Mouse (Mus musculus) CH12.LX (cell line): ENCODE data around the gene Tdrd7. TPM values are rescaled to one million over a fixed set of nuclear protein-coding genes. Genes with fewer than 3 reads are reported as not detected.

Source experiments
- DNase-seq: peaks from one replicate; pipeline ENCODE4 v3.0.0-alpha.2; 2013; ENCODE audit errors: extremely low read depth
- H3K27ac ChIP-seq: 2 replicates; pipeline ENCODE4 v1.5.1; 2012; ENCODE audit warnings: low read depth, mild to moderate bottlenecking, control low read depth, moderate library complexity; ENCODE audit not compliant: insufficient read depth
- H3K27me3 ChIP-seq: replicated peaks from 2 replicates; pipeline ENCODE3; 2012; ENCODE audit warnings: inconsistent platforms
- H3K36me3 ChIP-seq, 2 experiments: replicated peaks in 1 of 2; 2 replicates each; pipeline versions ENCODE3 to v1.6.1; 2012; ENCODE audit warnings: inconsistent platforms in 1 of 2, low read length in 1 of 2, mild to moderate bottlenecking in 1 of 2, mixed read lengths in 1 of 2, moderate library complexity in 1 of 2; ENCODE audit not compliant: control insufficient read depth in 1 of 2, insufficient read depth in 1 of 2
- H3K4me1 ChIP-seq, 2 experiments: 2 replicates each; pipeline ENCODE4 v1.6.1; 2012; ENCODE audit warnings: inconsistent platforms in 1 of 2, moderate library complexity in 1 of 2; ENCODE audit not compliant: insufficient read depth in 2 of 2, control insufficient read depth in 1 of 2
- H3K4me2 ChIP-seq: 2 replicates; pipeline ENCODE4 v1.6.1; 2012; ENCODE audit warnings: low read depth, mild to moderate bottlenecking, control low read depth; ENCODE audit not compliant: poor library complexity, insufficient read depth, severe bottlenecking
- H3K4me3 ChIP-seq, 3 experiments: fragments of 150-350 bp in 1 of 3; sonication (generic) in 1 of 3; replicated peaks in 1 of 3; 2 replicates each; pipeline versions ENCODE3 to v1.5.1; 2011 to 2012; ENCODE audit warnings: low read depth in 2 of 3, low read length in 2 of 3, mild to moderate bottlenecking in 2 of 3, moderate library complexity in 2 of 3, control low read depth in 1 of 3, improper control_type of control experiment in 1 of 3, inconsistent platforms in 1 of 3, mixed read lengths in 1 of 3; ENCODE audit not compliant: poor library complexity in 1 of 3
- H3K79me2 ChIP-seq: replicated peaks from 2 replicates; pipeline ENCODE4 v1.6.1; 2012; ENCODE audit warnings: mild to moderate bottlenecking, moderate library complexity; ENCODE audit not compliant: control insufficient read depth, poor library complexity, insufficient read depth, severe bottlenecking; ENCODE audit errors: extremely low read depth
- H3K9ac ChIP-seq: 2 replicates; pipeline ENCODE4 v1.6.1; 2012; ENCODE audit warnings: low read depth, mild to moderate bottlenecking, control low read depth, moderate library complexity; ENCODE audit not compliant: insufficient read depth
- H3K9me3 ChIP-seq: replicated peaks from 2 replicates; pipeline ENCODE3; 2012; ENCODE audit warnings: low read length, inconsistent platforms, mixed read lengths
- BHLHE40 ChIP-seq: IDR thresholded peaks from 2 replicates; pipeline ENCODE4 v1.6.1; 2011; ENCODE audit warnings: mild to moderate bottlenecking, low read depth, low read length, improper control_type of control experiment
- CHD2 ChIP-seq: IDR thresholded peaks from 2 replicates; pipeline ENCODE4 v1.6.1; 2011; ENCODE audit warnings: low read length, improper control_type of control experiment
- CTCF ChIP-seq, 2 experiments: IDR thresholded peaks in 1 of 2; conservative IDR thresholded peaks in 1 of 2; 2 replicates each; pipeline ENCODE4 v1.5.1; 2011 to 2012; ENCODE audit warnings: low read depth in 2 of 2, low read length in 2 of 2, improper control_type of control experiment in 1 of 2, inconsistent platforms in 1 of 2, mild to moderate bottlenecking in 1 of 2, moderate library complexity in 1 of 2
- E2F4 ChIP-seq: IDR thresholded peaks from 2 replicates; pipeline ENCODE4 v1.6.1; 2011; ENCODE audit warnings: low read depth, low read length, improper control_type of control experiment; ENCODE audit not compliant: insufficient replicate concordance
- EP300 ChIP-seq: IDR thresholded peaks from 2 replicates; pipeline ENCODE4 v1.6.1; 2011; ENCODE audit warnings: low read length, improper control_type of control experiment
- HCFC1 ChIP-seq: IDR thresholded peaks from 2 replicates; pipeline ENCODE4 v1.6.1; 2012; ENCODE audit warnings: low read depth, mild to moderate bottlenecking, inconsistent platforms, low read length, improper control_type of control experiment
- IRF4 ChIP-seq: IDR thresholded peaks from 2 replicates; pipeline ENCODE4 v1.6.1; 2014; ENCODE audit warnings: low read depth, mild to moderate bottlenecking, inconsistent platforms, low read length, improper control_type of control experiment
- JUN ChIP-seq: IDR thresholded peaks from 2 replicates; pipeline ENCODE4 v1.6.1; 2011; ENCODE audit warnings: low read depth, mild to moderate bottlenecking, low read length, improper control_type of control experiment, moderate library complexity; ENCODE audit not compliant: insufficient read depth
- JUND ChIP-seq: conservative IDR thresholded peaks from 2 replicates; pipeline ENCODE4 v1.6.1; 2011; ENCODE audit warnings: low read depth, low read length, improper control_type of control experiment
- KAT2A ChIP-seq: IDR thresholded peaks from 2 replicates; pipeline ENCODE4 v1.6.1; 2012; ENCODE audit warnings: low read length, improper control_type of control experiment, inconsistent platforms; ENCODE audit not compliant: insufficient replicate concordance
- MAX ChIP-seq: IDR thresholded peaks from 2 replicates; pipeline ENCODE4 v1.6.1; 2011; ENCODE audit warnings: low read length, improper control_type of control experiment
- MEF2A ChIP-seq: IDR thresholded peaks from 2 replicates; pipeline ENCODE4 v1.6.1; 2014; ENCODE audit warnings: low read depth, mild to moderate bottlenecking, inconsistent platforms, low read length, improper control_type of control experiment, borderline replicate concordance
- MXI1 ChIP-seq: IDR thresholded peaks from 2 replicates; pipeline ENCODE4 v1.6.1; 2011; ENCODE audit warnings: mild to moderate bottlenecking, low read depth, low read length, improper control_type of control experiment
- POLR2AphosphoS2 ChIP-seq: IDR thresholded peaks from 2 replicates; pipeline ENCODE4 v1.6.1; 2011; ENCODE audit warnings: low read depth, low read length, improper control_type of control experiment
- RAD21 ChIP-seq: IDR thresholded peaks from 2 replicates; pipeline ENCODE4 v1.6.1; 2011; ENCODE audit warnings: low read depth, mild to moderate bottlenecking, low read length, improper control_type of control experiment, moderate library complexity
- SIN3A ChIP-seq: IDR thresholded peaks from 2 replicates; pipeline ENCODE4 v1.6.1; 2012; ENCODE audit warnings: low read length, improper control_type of control experiment, inconsistent platforms
- SMC3 ChIP-seq: IDR thresholded peaks from 2 replicates; pipeline ENCODE4 v1.6.1; 2011; ENCODE audit warnings: low read depth, low read length, improper control_type of control experiment
- TBP ChIP-seq: conservative IDR thresholded peaks from 2 replicates; pipeline ENCODE4 v1.6.1; 2011; ENCODE audit warnings: low read depth, low read length, improper control_type of control experiment
- TCF12 ChIP-seq: IDR thresholded peaks from 2 replicates; pipeline ENCODE4 v1.6.1; 2014; ENCODE audit warnings: low read depth, mild to moderate bottlenecking, inconsistent platforms, low read length, improper control_type of control experiment
- USF1 ChIP-seq: IDR thresholded peaks from 2 replicates; pipeline ENCODE4 v1.6.1; 2014; ENCODE audit warnings: low read depth, mild to moderate bottlenecking, inconsistent platforms, low read length, improper control_type of control experiment
- USF2 ChIP-seq: conservative IDR thresholded peaks from 2 replicates; pipeline ENCODE4 v1.6.1; 2011; ENCODE audit warnings: low read depth, low read length, improper control_type of control experiment
- ZKSCAN1 ChIP-seq: IDR thresholded peaks from 2 replicates; pipeline ENCODE4 v1.6.1; 2012; ENCODE audit warnings: low read depth, inconsistent platforms, low read length, improper control_type of control experiment, borderline replicate concordance
- ZNF384 ChIP-seq: IDR thresholded peaks from 2 replicates; pipeline ENCODE4 v1.6.1; 2012; ENCODE audit warnings: low read depth, low read length, improper control_type of control experiment, inconsistent platforms
- dilution Hi-C: fragments of 300-500 bp; cut with MboI; formaldehyde crosslinking; loops from 2 replicates; pipeline ENCODE4 v1.14.3; 2020; ENCODE audit warnings: low sequenced_read_pairs; ENCODE audit not compliant: extremely low pct_unique_long_range_greater_than_20kb, extremely low pct_ligation_motif_present
- in situ Hi-C: fragments of 300-500 bp; cut with MboI; formaldehyde crosslinking; loops from 3 replicates; pipeline ENCODE4 v1.14.3; 2019; ENCODE audit warnings: low sequenced_read_pairs, low pct_ligation_motif_present, low pct_unique_long_range_greater_than_20kb, mixed read lengths
- polyA plus RNA-seq: library from polyadenylated mRNA; unstranded; fragments of >175 nt; gene quantifications from 2 replicates; pipeline ENCODE4 v1.2.1, GENCODE M21; 2012; ENCODE audit warnings: low read depth; ENCODE audit not compliant: insufficient read length
- total RNA-seq, 2 experiments: library from RNA; depleted of rRNA; stranded (reverse); fragments of 300-350 nt in 1 of 2; fragments of >200 nt in 1 of 2; gene quantifications; 2 replicates each; pipeline ENCODE4 v1.2.3; 2012 to 2014

Gene Tdrd7
- total and polyA plus RNA-seq, 3 experiments, result 1.6 to 2.9 (median 2.7) TPM

DNA sequence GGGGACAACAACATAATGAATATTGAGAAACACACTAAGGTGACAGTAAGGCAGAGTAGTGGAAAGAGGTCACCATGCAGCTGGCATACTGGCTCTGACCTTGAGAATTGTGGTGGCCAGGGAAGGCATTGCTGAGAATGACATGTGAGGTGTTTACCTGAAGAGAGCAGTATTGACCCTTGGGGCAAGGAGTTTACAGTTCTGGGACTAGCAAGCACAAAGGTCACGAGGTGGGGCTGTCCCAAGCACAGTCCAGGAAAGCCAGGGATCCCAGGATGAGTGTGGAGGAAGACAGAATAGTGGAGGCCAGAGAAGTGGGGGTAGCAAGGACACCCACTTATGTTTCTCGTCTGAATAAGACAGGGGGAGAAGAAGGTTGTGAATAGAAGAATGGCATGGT lies 14.8 kb downstream of the Tdrd7 start:
- Histone ChIP-seq H3K9ac (no peak overlapping the region), H3K4me1 (peaks cover 0 to 4% of the 10 kb centered on the region in 2 experiments; a peak in 2 of 4 replicates), H3K79me2 (no peaks in the 10 kb centered on the region), H3K27me3 (peaks cover 3% of the 10 kb centered on the region), H3K27ac (no peak overlapping the region), H3K4me3 (no peak overlapping the region), H3K4me2 (no peak overlapping the region), H3K36me3 (no peaks in the 10 kb centered on the region), H3K9me3 (no peaks in the 10 kb centered on the region)
- dilution Hi-C loops (no loop called here), in situ Hi-C loops (no loop called here)
- TF ChIP-seq POLR2AphosphoS2 (no peak), RAD21 (peak; percentile 14), ZNF384 (no peak), CHD2 (no peak), EP300 (no peak), CTCF (conservative IDR thresholded peaks at IDR 0.05 in 1 of 2, IDR thresholded peaks at IDR 0.05 in 1 of 2; ENCODE audit: low read depth in 2 of 2, low read length in 2 of 2) (peak in 1 of 2 experiments; percentile 20; a peak in 1 of 4 replicates), ZKSCAN1 (no peak), USF2 (no peak), BHLHE40 (no peak)
- DNase-seq, result no peak

DNA sequence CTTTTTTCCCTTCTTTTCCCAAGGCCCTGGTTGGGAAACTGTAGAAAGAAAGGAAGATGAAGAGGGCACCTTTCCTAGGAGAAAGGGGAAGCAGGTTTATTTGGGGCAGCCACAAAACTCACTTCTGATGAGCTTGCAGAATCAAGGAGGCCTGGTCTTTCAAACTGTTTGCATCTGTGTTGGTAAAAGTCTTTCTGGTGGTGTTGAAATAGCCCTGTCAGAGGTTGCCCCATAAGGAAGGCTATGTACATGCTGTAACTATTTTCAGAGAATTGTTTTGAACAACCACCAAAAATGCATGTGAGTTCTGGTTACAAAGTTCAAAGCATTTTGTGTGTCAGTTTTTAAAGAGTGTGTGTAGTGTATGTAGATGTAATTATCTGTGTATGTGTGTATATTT lies 15.9 kb downstream of the Tdrd7 start:
- no peak for DNase-seq
- dilution Hi-C loops (no loop called here), in situ Hi-C loops (no loop called here)
- no peaks in the 10 kb centered on the region for H3K79me2 ChIP-seq
- H3K27me3 ChIP-seq, result peaks cover 1% of the 10 kb centered on the region
- H3K36me3 ChIP-seq, result no peaks in the 10 kb centered on the region
- H3K9ac ChIP-seq, result no peak overlapping the region
- H3K4me1 ChIP-seq, result peaks cover 0 to 4% of the 10 kb centered on the region in 2 experiments; a peak in 2 of 4 replicates
- no peaks in the 10 kb centered on the region for H3K9me3 ChIP-seq
- no peak overlapping the region for H3K4me3 ChIP-seq
- no peak overlapping the region for H3K4me2 ChIP-seq
- no peak overlapping the region for H3K27ac ChIP-seq
- TF ChIP-seq TBP (no peak), MXI1 (no peak), RAD21 (no peak), SMC3 (no peak), USF1 (no peak), TCF12 (no peak), KAT2A (no peak), JUN (no peak), EP300 (no peak), SIN3A (no peak), ZKSCAN1 (no peak), MAX (no peak), E2F4 (no peak), IRF4 (no peak), HCFC1 (no peak), MEF2A (no peak), BHLHE40 (no peak), JUND (no peak)
